Mouse (Mus musculus): Measurements from ENCODE around the gene Shc1. TPM values are rescaled to one million over a fixed set of nuclear protein-coding genes. Genes with fewer than 3 reads are reported as not detected.

Gene Shc1
- polyA plus RNA-seq, 1 experiment from 2014 or later = 67.7 TPM

GRCm38 (mm10) chr3:89473838-89474237 is 55.6 kb downstream of the Shc1 start:
- H3K4me3 ChIP-seq (ENCODE audit: low read length) = no peak overlapping the region
- no peaks in the 10 kb centered on the region for H3K4me1 ChIP-seq (ENCODE audit: control insufficient read depth, insufficient read depth, low read length)
- H3K4me2 ChIP-seq (ENCODE audit: low read depth, low read length) = no peak overlapping the region
- no peak overlapping the region for H3K27ac ChIP-seq (ENCODE audit: low read length)
- no peaks in the 10 kb centered on the region for H3K27me3 ChIP-seq (ENCODE audit: control insufficient read depth, insufficient read depth, low read length)
- no peak for ATAC-seq (replicated peaks; ENCODE audit: extremely low read depth, insufficient read depth, low FRiP score)
- H3K9me3 ChIP-seq (replicated peaks; ENCODE audit: control insufficient read depth, low read length) = no peaks in the 10 kb centered on the region
- H3K9ac ChIP-seq (ENCODE audit: low read length) = no peak overlapping the region
- WGBS = 78% methylated on average over 6 of the region's 6 CpGs
- H3K36me3 ChIP-seq (ENCODE audit: control insufficient read depth, insufficient read depth) = no peaks in the 10 kb centered on the region

DNA sequence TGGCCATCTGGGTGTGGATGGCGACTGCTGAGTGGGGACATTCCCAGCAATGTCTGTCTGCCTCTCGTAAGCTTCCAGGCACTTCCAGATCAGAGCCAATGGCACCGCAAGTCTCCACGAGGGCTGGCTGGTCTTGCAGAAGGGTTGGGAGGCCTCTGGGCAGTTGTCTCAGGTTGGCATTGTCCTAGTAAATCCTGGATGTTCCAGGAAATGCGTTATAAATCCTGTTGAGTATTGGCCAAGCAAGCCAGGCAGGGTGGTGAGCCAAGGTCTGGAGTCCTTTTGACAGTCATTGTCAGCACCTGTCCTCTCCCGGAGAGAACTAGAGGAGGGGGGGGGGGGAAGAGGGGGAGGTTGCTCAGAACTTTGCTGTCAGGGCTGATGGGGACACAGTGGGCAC is 60.8 kb downstream of the Shc1 start:
- H3K9ac ChIP-seq (ENCODE audit: low read length) = no peak overlapping the region
- H3K36me3 ChIP-seq (ENCODE audit: control insufficient read depth, insufficient read depth) = no peaks in the 10 kb centered on the region
- H3K4me2 ChIP-seq (ENCODE audit: low read depth, low read length) = no peak overlapping the region
- H3K9me3 ChIP-seq (replicated peaks; ENCODE audit: control insufficient read depth, low read length) = no peaks in the 10 kb centered on the region
- no peak for ATAC-seq (replicated peaks; ENCODE audit: extremely low read depth, insufficient read depth, low FRiP score)
- H3K27me3 ChIP-seq (ENCODE audit: control insufficient read depth, insufficient read depth, low read length) = no peaks in the 10 kb centered on the region
- H3K27ac ChIP-seq (ENCODE audit: low read length) = no peak overlapping the region
- WGBS = 73% methylated on average over 6 of the region's 6 CpGs
- H3K4me1 ChIP-seq (ENCODE audit: control insufficient read depth, insufficient read depth, low read length) = no peaks in the 10 kb centered on the region
- H3K4me3 ChIP-seq (ENCODE audit: low read length) = no peak overlapping the region

Other genes starting within 250 kb of the Shc1 start
- 89.5 and 93.9 TPM in 2 replicates for gene Scamp3, start 241.0 kb upstream of the Shc1 start, polyA plus RNA-seq (2015; fragmentation: Nextera tagmentation; extraction: Ambion mirVana)
- 17.7 TPM in 2 replicates for gene Fam189b, start 235.3 kb upstream of the Shc1 start, polyA plus RNA-seq (2015; fragmentation: Nextera tagmentation; extraction: Ambion mirVana)
- 33.2 and 33.3 TPM in 2 replicates for gene Gba, start 215.5 kb upstream of the Shc1 start, polyA plus RNA-seq (2015; fragmentation: Nextera tagmentation; extraction: Ambion mirVana)
- 24.0 TPM in 2 replicates for gene Thbs3, start 203.3 kb upstream of the Shc1 start, polyA plus RNA-seq (2015; fragmentation: Nextera tagmentation; extraction: Ambion mirVana)
- gene Mtx1, start 191.4 kb upstream of the Shc1 start, polyA plus RNA-seq (2015; fragmentation: Nextera tagmentation; extraction: Ambion mirVana) = 120 and 127 TPM in 2 replicates
- gene Muc1, start 189.4 kb upstream of the Shc1 start, polyA plus RNA-seq (2015; fragmentation: Nextera tagmentation; extraction: Ambion mirVana) = 3.3 and 11.3 TPM in 2 replicates
- gene Krtcap2, start 172.5 kb upstream of the Shc1 start, polyA plus RNA-seq (2015; fragmentation: Nextera tagmentation; extraction: Ambion mirVana) = 202 and 234 TPM in 2 replicates
- gene Trim46, start 172.1 kb upstream of the Shc1 start, polyA plus RNA-seq (2015; fragmentation: Nextera tagmentation; extraction: Ambion mirVana) = 1.1 and 1.3 TPM in 2 replicates
- 65.3 and 79.6 TPM in 2 replicates for gene Dpm3, start 159.1 kb upstream of the Shc1 start, polyA plus RNA-seq (2015; fragmentation: Nextera tagmentation; extraction: Ambion mirVana)
- gene Slc50a1, start 147.9 kb upstream of the Shc1 start, polyA plus RNA-seq (2015; fragmentation: Nextera tagmentation; extraction: Ambion mirVana) = 44.8 and 51.1 TPM in 2 replicates
- gene Efna1, start 137.3 kb upstream of the Shc1 start, polyA plus RNA-seq (2015; fragmentation: Nextera tagmentation; extraction: Ambion mirVana) = 34.4 and 45.5 TPM in 2 replicates
- 0.89 and 1.1 TPM in 2 replicates for gene Efna3, start 95.5 kb upstream of the Shc1 start, polyA plus RNA-seq (2015; fragmentation: Nextera tagmentation; extraction: Ambion mirVana)
- 5.2 and 7.3 TPM in 2 replicates for gene Efna4, start 80.4 kb upstream of the Shc1 start, polyA plus RNA-seq (2015; fragmentation: Nextera tagmentation; extraction: Ambion mirVana)
- gene Adam15, start 68.4 kb upstream of the Shc1 start, polyA plus RNA-seq (2015; fragmentation: Nextera tagmentation; extraction: Ambion mirVana) = 61.5 and 73.6 TPM in 2 replicates
- gene Dcst2, start 56.5 kb upstream of the Shc1 start, polyA plus RNA-seq (2015; fragmentation: Nextera tagmentation; extraction: Ambion mirVana) = not detected in 2 replicates
- 0.06 and 0.21 TPM in 2 replicates for gene Dcst1, start 53.2 kb upstream of the Shc1 start, polyA plus RNA-seq (2015; fragmentation: Nextera tagmentation; extraction: Ambion mirVana)
- 1.7 and 2.6 TPM in 2 replicates for gene Zbtb7b, start 23.7 kb upstream of the Shc1 start, polyA plus RNA-seq (2015; fragmentation: Nextera tagmentation; extraction: Ambion mirVana)
- gene Lenep, start 15.7 kb upstream of the Shc1 start, polyA plus RNA-seq (2015; fragmentation: Nextera tagmentation; extraction: Ambion mirVana) = 1.7 TPM in 1 of 2 replicates, not detected in the other
- 38.8 and 41.0 TPM in 2 replicates for gene Flad1, start 6.6 kb upstream of the Shc1 start, polyA plus RNA-seq (2015; fragmentation: Nextera tagmentation; extraction: Ambion mirVana)
- 288 and 304 TPM in 2 replicates for gene Cks1b, start 60 bp upstream of the Shc1 start, polyA plus RNA-seq (2015; fragmentation: Nextera tagmentation; extraction: Ambion mirVana)
- 21.8 and 24.0 TPM in 2 replicates for gene Pygo2, start 11.8 kb downstream of the Shc1 start, polyA plus RNA-seq (2015; fragmentation: Nextera tagmentation; extraction: Ambion mirVana)
- 67.5 and 74.8 TPM in 2 replicates for gene Pbxip1, start 18.3 kb downstream of the Shc1 start, polyA plus RNA-seq (2015; fragmentation: Nextera tagmentation; extraction: Ambion mirVana)
- gene Pmvk, start 36.1 kb downstream of the Shc1 start, polyA plus RNA-seq (2015; fragmentation: Nextera tagmentation; extraction: Ambion mirVana) = 51.5 and 59.3 TPM in 2 replicates
- gene Kcnn3, start 101.7 kb downstream of the Shc1 start, polyA plus RNA-seq (2015; fragmentation: Nextera tagmentation; extraction: Ambion mirVana) = 3.5 and 4.0 TPM in 2 replicates